Mouse (Mus musculus) left cerebral cortex, postnatal 14 days (tissue): ENCODE results near the gene Ltv1. TPM values are rescaled to one million over a fixed set of nuclear protein-coding genes. Genes with fewer than 3 reads are reported as not detected.

Source experiments
- DNase-seq, 2 experiments: peaks; one replicate each; pipeline ENCODE4 v3.0.0; 2021 to 2022; ENCODE audit warnings: low spot score in 2 of 2, mixed read lengths in 1 of 2
- intact Hi-C: fragments of 180-260 bp; cut with DNase I; formaldehyde crosslinking; loops from one replicate; pipeline ENCODE4 v1.15.1; 2025
- long read RNA-seq, 2 experiments: library from polyadenylated mRNA; stranded (forward); transcript quantifications; one replicate each; pipeline ENCODE4 v2.0.0; 2021
- total RNA-seq, 2 experiments: library from RNA; stranded (reverse); gene quantifications; 2 replicates each; pipeline ENCODE4 v1.2.3; 2021

Gene Ltv1
- total RNA-seq, result 10 to 100 TPM; 17.9 to 25.7 TPM
- long read RNA-seq, experiment 1, transcript Ltv1-201 (11 exons, 2,297 nt), result major isoform, 28 of 32 reads
- long read RNA-seq, experiment 1, partial matches to known transcripts, result 1 of 32 reads
- long read RNA-seq, experiment 1, other reads (novel, unspliced or antisense), result 3 of 32 reads
- long read RNA-seq, experiment 2, transcript Ltv1-201 (11 exons, 2,297 nt), result major isoform, 23 of 26 reads
- long read RNA-seq, experiment 2, partial matches to known transcripts, result 0 of 26 reads
- long read RNA-seq, experiment 2, other reads (novel, unspliced or antisense), result 3 of 26 reads

DNA sequence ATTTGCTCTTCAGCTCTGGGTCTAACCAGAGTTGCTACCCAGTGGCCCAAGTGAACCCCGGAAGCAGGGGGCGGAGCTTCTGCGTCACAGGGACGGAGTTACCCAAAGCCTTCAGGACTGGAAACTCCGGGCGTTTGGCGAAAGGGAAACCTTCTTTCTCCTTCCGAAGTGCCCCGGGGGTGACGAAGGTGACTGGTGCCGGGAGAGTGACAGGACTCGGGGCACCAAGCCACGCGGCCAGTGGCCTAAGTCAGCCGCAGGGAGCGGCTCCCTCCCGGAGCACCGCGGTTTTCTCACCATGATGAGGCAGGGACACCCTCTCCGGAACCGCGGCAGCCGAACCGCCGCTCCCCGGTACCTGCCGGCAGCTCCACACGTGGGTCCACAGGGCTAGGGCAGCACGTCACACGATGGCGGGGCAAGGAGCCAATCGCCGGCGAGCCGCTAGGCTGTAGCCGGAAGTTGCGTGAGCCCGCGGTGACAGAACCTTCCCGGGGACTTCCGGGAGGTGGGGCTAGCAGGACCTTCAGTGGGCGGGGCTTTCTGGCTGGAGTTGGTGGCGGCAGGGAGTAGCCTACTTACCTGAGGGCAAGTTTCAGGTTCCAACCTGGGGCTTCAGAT lies at the start of gene Ltv1:
Gene Ltv1, minus strand, starts transcription at position 438 of the 621 bp plus-strand sequence.
- intact Hi-C loops, result loop anchor here (10.0 kb wide), 1 partner anchor 132 kb away; no protein-coding TSS in a partner anchor
- peak; percentile 96 for DNase-seq

- intact Hi-C loops, result no loop called here
- DNase-seq, result no peak
Observed at GRCm38 (mm10) chr10:13240431-13240830, 47.5 kb upstream of the Ltv1 start.

GRCm38 (mm10) chr10:13238188-13238587 lies 45.2 kb upstream of the Ltv1 start:
- intact Hi-C loops, result no loop called here
- no peak for DNase-seq

DNA sequence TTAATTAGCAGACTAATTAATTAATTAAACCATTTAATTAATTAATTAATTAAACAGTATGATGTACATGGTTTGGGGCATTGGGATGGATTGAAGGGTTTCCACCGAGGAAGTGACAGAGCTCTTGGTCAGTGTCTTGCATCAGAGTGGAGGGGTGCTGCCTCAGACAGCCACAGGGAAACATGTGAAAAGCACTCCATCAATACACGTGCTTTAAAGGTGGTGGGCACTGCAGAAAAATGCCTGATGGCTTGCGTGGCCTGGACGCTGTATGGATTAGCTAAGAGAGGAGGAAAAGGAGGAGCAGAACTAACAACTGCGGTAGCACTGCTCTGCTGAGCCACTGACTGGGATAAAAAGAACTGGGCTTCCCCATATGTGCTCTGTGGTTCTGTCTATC lies 43.9 kb upstream of the Ltv1 start:
- no peak for DNase-seq
- intact Hi-C loops, result no loop called here

- DNase-seq, result no peak
- intact Hi-C loops, result no loop called here
Observed at GRCm38 (mm10) chr10:13234503-13234902, 41.5 kb upstream of the Ltv1 start.

DNA sequence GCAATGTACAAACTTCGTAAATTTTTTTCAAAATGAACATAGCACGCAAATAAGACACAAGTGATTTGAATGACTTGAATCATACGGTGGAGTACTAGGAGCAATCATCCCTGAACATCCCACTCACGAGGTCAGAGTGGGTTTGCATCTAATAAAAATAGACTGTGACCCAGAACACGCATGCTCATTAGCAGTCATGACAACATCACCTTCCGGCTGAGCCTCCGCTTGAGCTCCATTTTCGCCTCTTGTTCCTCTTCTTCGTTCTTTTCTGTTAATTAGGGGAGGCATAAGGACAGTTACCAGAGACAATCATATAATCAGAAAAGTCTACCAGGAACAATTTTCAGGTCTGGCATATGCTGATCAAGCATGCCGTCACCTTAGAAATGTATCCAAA lies 41.0 kb upstream of the Ltv1 start:
- DNase-seq, result no peak
- intact Hi-C loops, result no loop called here

DNA sequence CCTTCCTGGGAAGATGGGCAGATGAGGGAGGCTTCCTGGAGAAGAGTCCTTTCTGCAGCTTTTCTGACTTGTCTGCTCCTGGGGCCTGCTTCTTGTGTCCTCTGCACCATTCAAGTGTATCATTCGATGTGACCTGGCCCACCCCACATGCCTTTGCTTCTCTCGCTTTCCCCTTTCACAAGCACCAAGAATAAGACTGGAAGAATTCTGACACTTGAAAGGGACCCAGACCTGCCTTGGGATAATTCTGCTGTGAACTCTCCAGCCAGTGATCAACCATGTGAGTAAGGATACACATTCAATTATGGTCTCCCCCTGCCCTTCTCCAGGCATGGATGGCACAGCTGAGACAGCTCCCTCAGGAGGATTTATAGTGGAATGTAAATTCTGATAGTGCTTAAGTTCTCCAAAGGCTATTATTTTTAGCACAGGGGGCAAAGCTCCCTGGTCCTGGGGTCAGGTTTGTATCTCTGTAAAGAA lies 40.2 kb upstream of the Ltv1 start:
- no peak for DNase-seq
- intact Hi-C loops, result no loop called here

DNA sequence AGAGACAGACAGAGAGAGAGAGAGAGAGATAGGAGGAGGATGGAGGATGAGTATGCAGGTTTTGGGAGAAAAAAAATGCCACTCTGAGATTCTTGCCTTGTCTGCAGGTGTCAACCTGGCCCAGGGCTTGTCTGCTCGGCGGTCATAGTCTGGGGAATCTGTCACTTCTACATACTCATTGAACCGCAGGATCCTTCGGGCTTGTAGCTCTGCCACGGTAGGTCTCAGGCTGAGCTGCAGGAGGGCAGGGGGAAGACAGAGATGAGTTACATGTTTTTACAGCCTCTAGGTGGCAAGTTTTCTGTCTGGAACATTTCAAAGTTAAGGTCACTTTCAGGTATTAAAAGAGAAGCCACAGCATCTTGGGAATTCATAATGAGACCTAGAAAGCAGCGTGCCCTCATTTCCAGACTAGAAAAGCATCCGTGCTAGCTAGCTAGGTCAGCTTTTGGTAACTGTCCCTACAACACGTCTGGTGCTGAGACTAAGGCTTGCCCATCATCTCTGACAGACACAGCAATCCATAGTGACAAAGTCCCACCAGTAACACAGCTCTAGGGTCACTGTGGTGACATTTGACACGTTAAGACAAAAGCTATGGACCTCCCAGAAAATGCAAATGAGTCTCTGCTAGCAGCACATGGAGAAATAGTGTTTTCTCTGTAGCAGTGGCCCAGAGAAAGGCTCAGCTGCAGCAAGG lies 39.6 kb upstream of the Ltv1 start:
- intact Hi-C loops, result no loop called here

DNA sequence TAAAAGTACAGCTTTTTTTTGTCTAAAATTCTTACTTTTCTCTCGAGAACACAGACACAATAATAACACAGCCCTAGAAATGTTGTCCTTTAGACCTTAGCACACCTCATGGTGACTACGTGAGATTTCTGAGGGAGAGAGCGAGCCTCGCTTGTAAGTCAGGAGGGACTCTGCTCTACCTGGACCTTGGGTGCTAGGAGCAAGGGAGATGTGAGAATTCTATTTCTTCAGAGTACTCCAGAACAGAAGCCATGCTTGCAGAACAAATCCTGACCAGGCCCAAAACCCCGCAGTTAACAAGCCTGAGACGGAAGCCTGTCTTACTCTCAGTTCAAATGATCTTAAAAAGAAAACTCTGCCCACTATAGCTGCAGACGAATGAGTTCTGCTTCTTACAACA lies 37.7 kb upstream of the Ltv1 start:
- intact Hi-C loops, result no loop called here
- DNase-seq, result no peak

More for the DNA sequence above, 39.6 kb upstream of the Ltv1 start:
- no peak for DNase-seq

DNA sequence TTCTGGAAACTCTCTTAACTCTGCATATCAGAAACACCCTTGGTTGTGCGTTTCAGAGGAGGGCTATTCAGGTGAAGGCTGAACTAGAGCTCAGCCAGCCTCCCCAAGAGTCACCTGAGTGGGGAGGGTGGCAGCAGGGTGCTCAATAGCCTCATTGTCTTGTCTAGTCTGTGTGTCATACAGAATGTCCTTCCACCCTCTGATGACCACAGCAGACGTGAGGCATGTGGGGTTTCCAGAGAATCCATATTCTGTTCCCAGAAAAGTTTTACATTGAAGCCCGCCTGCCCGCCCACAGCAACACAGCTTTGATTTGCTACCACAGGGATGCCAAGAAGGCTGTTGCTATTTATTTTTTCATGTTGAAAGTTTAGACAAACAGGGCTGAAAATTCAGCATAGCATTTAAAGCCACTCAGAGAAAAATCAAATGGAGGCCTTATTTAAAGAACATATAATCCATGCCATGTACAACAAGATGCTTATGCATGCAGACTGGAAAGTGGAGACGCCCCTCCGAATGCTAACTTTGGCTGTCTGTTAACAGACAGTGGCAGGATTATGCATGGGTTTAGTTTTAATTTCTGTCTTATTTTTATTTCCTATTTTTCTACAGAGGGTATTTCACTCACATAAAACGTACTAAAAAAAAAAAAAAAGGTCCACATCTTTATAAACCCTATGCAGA lies 32.6 kb upstream of the Ltv1 start:
- DNase-seq, result no peak
- intact Hi-C loops, result no loop called here

DNA sequence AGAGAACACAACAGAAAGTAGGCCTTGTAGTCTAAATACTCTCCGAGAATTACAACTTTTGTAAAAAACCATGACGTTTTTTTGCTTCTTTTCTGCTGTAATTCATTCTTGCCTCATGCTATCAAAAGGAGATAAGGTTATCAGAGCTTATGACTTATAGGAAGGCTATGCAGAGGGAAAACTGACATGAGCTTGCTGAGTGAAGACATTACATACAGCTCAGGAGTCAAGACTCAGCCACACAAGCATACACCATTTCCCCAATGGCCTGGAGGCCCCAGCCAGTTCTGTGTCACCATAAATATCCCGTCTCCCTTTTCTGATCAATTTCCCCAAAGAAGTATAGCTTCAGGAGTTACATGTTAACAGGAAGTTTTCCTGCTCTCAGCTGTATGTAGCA lies 29.2 kb upstream of the Ltv1 start:
- intact Hi-C loops, result no loop called here
- no peak for DNase-seq

DNA sequence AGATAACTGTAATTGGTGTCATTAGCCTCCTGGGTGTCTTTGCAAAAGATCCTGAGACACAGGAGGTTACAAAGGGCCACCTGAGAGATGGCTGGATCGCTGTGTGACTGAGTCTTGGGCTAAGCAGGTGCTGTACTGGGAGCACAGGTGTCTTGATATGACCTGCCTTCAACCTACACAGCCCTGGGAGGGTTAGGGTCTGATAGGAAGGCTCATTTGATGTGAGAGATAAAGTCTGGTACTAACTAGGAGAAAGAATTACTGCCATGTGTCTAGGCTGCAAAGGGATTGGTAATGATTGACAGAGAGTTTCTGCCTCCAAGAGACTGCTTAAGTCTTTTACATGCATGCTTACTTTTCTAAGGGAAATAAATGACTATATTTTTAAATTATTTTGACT lies 27.1 kb upstream of the Ltv1 start:
- intact Hi-C loops, result no loop called here
- DNase-seq, result no peak

DNA sequence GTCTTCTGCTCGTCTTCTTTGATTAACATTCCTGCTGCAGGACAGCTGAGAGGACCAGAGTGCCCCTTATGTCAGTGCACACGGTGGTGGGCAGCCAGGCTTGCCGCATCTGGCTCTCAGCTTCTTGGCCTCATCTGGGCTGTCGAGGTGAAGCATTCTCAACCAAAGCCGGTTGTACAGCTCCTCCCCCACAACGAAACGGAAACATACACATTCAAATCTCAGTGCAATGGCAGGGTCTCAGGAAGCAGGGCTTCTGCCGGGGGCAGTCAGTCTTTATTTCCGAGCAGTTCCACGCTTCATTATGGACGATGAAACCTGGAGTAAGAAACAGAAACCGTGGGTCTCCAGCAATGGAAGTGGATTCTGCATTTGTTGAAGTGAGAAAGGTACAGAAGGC lies 21.0 kb upstream of the Ltv1 start:
- intact Hi-C loops, result no loop called here
- DNase-seq, result no peak

DNA sequence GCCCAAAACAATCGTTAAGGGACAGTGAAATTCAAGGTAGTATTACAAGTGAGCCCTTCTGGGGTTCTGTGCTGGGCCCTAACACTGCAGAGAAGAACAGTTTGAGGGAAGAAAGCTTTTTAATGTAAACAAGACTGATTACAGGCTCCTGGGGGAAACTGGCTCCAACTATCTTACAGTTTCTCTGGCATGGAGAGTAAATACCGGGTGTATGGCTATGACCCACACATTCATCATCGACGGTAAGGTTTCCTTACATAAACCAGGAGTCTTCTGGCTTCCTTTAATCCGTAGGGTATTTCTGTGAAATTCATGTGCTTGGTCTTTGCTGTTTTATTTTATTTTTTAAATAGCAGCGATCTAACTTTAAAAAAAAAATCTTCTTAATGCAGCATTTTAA lies 19.9 kb upstream of the Ltv1 start:
- intact Hi-C loops, result no loop called here
- no peak for DNase-seq

DNA sequence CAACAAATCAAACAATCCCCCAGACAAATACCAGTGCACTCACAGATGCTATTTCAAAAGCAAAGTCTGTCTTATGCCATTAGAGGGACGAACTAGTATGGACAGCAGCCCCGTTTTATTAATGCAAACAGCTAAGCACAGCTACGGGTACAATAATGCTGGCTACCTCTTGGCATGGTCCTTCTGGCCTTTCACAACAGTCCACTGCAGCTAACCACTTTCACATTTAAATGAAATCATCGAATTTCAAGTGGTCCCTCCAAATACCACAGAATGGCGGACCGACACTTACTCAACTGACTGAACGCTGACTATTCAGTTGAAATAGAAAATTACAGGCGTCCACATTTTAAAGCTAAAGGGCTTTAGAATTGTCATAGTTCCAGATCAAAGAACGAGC lies 19.4 kb upstream of the Ltv1 start:
- no peak for DNase-seq
- intact Hi-C loops, result no loop called here

DNA sequence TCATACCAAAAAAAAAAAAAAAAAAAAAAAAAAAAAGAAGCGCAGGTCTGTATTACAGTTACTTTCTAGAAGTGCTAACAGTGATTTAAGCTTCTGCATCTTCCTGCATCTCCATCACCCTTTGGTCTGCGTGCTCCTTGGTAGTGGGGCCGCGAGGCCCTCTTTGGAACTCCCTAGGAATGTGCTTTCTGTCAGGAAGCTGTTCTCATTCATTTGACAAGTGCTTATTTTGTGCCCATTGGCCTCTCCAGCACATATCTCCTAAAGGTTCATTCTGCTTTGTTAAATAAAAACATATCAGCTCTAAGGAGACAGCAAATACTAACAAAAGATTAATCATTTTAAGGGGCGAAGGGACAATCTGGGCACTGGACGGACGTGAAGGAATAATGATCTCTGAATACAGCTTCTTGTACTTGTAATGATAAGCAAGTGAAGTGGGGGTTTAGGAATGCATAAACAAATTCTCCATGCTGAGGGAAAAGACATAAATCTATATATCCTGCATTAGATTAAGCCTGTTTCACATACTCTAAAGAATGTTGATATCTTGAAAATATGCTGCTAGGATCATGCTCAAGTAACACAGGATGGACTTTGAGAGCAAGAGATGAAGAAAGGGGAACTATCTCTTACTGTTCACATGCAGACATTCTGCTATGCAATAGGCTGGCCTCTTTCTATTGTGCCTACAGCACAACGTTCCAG lies 17.1 kb upstream of the Ltv1 start:
- intact Hi-C loops, result no loop called here
- DNase-seq, result no peak

DNA sequence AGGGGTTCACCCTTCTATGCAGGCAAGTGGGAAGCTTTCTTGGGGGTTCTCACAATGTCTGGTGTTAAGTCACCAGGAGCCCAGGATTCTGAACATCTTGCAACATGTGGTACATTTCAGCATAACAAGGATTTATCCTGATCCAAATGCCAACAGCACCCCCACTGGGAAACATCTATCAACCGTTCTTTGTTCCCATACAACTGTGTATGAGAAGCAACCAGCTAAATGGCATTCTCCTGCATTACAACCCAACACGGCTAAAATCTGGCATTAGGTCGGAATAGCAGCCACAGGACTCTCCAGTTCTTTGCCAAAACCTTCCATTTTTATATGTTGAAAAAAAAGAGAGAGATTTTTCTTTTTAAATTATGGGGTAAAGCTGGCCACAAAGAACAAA lies 16.5 kb upstream of the Ltv1 start:
- no peak for DNase-seq
- intact Hi-C loops, result no loop called here

DNA sequence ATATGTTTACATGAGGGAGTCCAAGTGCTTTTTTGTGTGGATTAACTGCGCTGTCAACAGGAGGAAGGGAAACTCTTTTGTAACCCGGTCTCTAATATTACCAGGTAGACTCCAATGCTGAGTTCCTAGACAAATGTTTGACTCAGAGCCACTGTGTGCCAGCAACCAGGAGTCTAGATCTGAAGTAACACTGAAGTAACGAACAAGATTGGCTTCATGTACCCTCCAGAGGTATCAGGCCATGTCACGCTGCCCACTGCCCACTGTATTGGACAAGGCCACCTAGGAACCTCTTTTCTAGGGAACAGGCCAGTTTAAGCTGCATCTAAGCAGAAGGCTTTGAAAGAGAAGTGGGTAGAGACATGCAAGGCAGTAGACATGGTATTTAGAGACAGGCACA lies 16.1 kb upstream of the Ltv1 start:
- intact Hi-C loops, result no loop called here
- no peak for DNase-seq

DNA sequence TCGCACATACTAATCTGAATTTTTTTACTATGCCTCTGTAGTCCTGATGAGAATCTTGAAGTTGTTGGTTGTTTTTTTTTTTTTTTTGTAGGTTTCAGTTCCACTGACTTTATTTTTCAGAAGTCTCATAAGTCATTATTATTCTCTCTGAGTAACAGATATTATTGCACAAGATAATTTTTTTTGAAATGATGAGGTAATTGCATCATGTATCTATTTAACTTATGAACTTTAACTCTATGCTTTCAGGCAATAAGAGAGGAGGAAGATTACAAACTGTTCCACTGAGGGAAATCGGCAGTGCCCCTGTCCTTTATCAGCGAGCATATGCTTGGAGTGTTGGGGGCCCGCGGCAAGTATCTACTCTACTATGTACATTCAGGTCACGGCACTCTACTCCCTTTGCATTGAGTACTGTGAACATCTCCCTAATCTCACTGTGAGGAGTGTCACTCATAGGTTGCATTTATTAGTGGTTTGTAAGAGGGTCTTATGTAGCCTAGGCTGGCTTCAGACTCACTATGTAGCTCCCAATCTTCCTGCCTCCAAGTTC lies 8.8 kb upstream of the Ltv1 start:
- intact Hi-C loops, result no loop called here
- no peak for DNase-seq
